Mouse (Mus musculus): ENCODE measurements around the gene Sdcbp2. TPM values are rescaled to one million over a fixed set of nuclear protein-coding genes. Genes with fewer than 3 reads are reported as not detected.

Sdcbp2 gene
- 100 to 1,000 TPM in 1 of 2 experiments, 10 to 100 TPM in 1; 99.8 to 108 TPM for polyA plus RNA-seq (2017; shearing (Covaris generic))

- peak; percentile 62 for ATAC-seq
Measured at GRCm38 (mm10) chr2:151571873-151572700, at the start of gene Sdcbp2. TSS of gene Sdcbp2 (plus strand) at chr2:151572622.

- peak; percentile 63 for ATAC-seq
Measured at GRCm38 (mm10) chr2:151524324-151525041, 47.9 kb upstream of the Sdcbp2 start.

- no peak for ATAC-seq
Measured at GRCm38 (mm10) chr2:151525520-151525919, 46.9 kb upstream of the Sdcbp2 start.

DNA sequence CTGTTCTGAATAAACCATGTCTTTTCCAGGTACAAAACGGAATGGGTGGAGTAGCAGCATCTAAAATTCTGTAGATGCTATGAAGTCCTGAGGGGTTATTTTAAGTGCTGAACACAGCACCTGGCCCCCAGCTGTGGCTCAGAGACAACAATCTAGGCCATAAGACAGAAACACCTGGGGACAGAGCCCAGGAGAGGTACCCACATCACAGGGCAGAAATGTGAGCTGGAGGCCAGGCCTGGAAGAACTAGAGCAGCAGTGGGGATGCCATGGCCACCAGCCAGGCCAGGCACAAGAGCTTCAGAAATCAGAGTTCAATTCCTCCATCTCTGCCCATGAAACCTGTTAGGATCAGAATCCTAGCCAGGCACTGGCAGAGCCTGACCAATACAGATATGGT lies 44.4 kb upstream of the Sdcbp2 start:
- ATAC-seq: no peak

- ATAC-seq: no peak
Measured at GRCm38 (mm10) chr2:151529169-151529568, 43.3 kb upstream of the Sdcbp2 start.

DNA sequence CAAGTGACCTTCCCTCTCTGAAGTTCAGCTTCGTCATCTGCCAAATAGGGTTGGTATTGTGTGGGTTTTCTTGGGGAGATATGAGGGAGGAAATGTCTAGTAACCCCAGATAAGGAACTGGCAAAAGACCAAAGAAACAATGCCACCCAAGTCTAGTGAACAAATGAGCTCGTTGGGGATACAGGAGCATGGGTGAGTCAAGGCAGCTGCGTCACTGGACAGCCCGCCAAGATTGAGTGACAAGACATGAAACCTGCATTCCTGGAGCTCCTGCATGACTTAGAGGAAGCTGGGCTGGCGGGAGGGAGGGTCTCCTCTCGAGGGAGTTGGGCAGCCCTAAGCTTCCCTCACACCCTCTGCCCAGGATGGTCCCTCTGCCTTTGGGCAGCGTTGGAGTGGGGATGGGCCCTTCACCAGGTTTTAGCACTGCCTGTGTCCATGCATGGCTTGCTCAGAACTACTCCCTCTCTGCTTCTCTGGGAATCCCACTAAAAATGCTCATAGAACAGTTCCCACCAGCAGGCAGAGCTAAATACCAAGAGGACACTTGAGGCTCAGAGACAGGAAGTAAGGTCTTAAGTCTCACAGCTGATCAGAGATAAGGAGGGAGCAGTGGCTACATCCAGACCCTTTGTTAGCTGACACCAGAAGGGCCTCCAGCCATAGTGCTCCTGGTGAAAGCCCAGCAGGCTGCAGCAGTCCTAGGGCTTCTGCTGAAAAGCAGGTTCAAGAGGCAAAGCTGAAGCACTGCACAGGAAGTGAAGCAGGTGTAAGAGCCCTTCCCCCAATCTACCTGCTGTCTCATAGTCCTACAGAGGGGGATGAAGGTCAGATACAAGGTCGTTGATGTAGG lies 41.8 kb upstream of the Sdcbp2 start:
- peak; percentile 78 for ATAC-seq

DNA sequence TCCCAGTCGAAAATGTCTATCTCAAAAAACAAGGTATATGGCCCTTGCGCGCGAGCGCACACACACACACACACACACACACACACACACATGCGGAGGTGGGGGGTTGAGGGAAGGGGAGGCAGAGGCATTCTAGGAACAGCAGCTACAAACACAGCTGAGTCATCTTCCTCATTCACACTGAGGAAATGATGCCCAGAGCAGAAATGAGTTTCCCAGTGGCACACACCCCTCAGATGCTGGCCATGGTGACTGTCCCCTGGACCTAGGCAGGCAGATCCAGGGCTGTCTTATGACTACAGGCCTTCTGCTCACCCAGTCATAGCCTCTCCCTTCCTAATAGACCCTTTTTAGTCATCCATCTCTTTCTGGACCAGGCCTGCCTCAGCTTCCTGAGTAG lies 38.8 kb upstream of the Sdcbp2 start:
- no peak for ATAC-seq

GRCm38 (mm10) chr2:151535961-151536617 lies 36.3 kb upstream of the Sdcbp2 start:
- ATAC-seq: peak; percentile 66

- ATAC-seq: peak; percentile 86
Measured at GRCm38 (mm10) chr2:151536618-151536974, 35.8 kb upstream of the Sdcbp2 start.

DNA sequence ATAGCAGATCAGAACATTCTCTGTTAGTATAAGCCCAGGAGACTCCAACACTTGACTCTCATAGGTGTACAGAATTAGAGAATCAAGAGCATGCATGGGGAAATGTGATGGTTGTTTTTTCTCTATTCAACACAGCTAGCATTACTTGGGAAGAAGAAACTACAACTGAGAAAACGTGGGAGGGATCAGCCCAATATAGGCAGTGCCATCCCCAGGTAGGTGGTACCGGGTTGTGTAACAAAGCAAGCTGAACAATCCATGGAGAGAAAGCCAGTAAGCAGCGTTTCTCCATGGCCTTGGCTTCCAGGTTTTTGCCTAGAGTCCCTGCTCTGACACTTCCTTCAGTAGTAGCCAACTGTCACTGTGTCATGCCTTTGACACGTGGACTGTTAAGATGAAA lies 33.8 kb upstream of the Sdcbp2 start:
- ATAC-seq: no peak

DNA sequence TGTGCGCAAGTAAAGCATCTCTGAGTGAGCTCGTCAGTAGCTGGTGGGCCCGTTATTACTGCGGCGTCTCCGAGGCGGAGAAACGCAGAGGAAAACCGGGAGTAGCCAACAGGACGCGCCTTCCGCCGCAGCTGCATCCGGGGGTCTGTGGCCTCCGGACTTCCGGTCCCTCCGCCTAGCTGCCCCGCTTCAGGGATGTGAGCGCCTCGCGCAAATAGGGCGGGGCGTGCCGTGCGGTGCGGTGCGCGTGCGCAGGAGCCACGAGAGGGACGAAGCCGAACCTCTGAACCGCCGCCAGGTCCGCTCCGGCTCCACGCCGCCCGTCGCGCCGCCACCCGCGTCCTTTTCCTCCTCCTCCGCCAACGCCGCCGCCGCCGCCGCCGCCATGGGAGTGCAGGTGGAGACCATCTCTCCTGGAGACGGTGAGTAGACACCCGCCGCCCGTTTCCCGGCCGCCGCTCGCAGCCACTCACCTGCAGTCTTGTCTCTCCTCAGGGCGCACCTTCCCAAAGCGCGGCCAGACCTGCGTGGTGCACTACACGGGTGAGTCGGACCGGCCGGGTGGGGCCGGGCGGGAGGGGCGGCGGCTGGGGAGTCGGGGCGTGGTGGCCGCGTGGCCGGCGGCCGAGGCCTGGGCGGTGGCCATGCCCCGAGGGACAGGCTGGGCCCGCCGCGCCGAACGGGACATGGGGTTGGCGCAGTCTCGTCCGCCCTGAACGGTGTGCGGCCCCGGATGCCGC lies 29.9 kb upstream of the Sdcbp2 start, which contains the start of gene Fkbp1a:
TSS of gene Fkbp1a (plus strand) at position 161 of the 740 bp plus-strand sequence.
- ATAC-seq: peak; percentile 90

- peak; percentile 40 for ATAC-seq
Measured at GRCm38 (mm10) chr2:151543063-151543895, 29.1 kb upstream of the Sdcbp2 start.

DNA sequence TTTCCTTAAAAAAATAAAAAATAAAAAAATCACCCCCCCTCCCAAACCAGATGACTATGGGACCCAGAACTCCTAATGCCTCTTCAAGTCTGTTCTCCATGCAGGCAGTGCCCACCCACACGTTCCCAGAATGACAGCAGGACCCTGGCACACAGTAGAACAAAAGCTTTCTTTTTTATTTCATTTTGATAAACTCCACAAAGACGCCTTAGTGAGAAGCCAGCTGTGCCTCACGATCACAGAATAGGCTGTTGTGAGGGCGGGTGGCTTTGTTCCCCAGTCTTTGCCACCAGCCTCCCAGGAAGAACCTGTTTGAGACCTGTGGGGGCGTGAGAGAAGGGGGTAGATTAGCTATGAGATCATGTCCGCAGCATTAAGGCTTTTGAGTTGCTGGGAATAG lies 27.7 kb upstream of the Sdcbp2 start:
- no peak for ATAC-seq

DNA sequence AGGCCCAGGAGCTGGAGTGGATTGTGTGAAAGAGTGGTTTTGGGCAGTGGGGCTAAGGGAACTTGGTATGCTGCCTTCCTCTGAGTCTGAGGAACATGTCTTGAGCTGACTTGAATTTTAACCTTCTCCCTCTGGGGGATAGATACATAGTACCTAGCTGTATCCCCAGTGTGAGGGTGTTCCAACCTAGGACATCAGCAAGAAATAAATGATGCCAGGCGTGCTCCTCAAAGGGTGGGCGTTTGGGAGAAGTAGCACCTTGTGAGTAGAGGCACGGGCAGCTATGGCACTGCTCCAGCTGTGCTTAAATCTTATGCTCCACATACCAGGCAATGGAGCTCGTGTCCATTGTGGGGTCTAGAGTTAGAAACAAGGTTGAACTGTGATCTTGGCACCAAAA lies 25.9 kb upstream of the Sdcbp2 start:
- no peak for ATAC-seq

DNA sequence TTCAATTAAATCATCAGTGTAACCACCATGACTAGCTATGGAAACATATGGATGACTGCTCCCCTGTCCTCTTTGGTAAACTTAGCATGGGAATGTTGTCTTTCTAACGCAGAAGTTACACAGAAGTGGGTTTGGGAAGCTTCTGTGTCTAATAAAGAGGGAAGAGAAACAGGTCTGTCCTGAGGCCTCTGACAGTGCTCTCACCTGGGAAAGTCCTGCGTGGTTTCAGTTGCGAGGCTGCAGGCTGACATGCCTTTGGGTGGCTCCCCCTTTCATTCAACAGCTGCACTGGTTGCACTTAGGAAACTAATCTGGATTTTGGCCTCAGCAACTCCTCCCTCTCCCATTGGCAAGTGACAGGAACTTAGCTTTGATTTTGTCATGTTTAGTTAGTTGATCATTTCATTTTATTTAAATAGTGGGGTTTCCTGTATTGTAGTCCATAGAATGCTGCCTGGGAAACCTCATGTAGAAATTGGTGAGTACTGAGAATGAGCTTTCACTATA lies 22.8 kb upstream of the Sdcbp2 start:
- no peak for ATAC-seq

DNA sequence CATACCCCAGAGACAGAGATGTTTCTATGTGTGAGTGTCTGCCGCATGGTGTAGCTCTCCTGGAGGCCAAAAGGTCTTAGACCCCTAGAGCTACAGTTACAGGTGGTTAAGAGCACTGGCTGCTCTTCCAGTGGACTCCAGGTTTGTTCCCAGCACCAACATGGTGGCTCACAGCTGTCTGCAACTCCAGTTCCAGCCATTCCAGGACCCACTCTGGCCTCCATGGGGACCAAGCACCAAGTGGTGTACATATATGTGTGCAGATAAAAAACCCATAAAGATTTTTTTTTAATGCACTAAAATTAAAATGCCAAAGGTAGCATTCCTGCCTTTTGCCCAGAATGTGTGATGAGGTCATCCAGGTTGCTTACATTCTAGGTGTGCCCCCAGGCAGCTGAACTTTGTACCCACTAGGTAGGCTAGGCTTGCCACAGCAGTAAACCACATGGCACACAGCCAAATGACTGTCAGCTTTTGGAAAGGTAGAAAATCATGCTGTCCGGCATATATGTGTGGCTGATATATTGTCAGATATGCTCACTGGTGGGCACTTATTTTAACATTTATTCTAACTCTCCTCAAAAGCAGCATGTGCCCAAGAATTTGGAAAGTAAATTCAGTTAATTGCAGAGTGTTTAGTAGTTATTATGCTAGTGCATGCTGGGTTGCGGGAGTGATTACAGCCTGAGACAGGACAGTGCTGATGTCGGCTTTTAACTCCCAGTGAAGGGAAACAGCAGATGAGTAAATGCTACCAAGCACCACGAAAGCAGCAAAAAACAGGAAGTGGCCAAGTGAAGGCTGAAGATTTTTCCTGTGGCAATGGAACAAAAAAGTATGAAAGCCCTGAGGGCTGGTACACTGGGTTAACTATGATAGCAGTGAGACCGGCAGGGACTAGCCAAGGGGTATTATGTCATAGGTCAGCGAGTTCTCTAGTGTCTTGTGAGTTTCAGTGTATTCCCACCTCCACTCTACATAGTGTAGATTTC lies 9.2 kb upstream of the Sdcbp2 start:
- peak; percentile 84 for ATAC-seq

- ATAC-seq: peak; percentile 21
Measured at GRCm38 (mm10) chr2:151564006-151564405, 8.4 kb upstream of the Sdcbp2 start.

- no peak for ATAC-seq
Measured at GRCm38 (mm10) chr2:151564986-151565385, 7.4 kb upstream of the Sdcbp2 start.

DNA sequence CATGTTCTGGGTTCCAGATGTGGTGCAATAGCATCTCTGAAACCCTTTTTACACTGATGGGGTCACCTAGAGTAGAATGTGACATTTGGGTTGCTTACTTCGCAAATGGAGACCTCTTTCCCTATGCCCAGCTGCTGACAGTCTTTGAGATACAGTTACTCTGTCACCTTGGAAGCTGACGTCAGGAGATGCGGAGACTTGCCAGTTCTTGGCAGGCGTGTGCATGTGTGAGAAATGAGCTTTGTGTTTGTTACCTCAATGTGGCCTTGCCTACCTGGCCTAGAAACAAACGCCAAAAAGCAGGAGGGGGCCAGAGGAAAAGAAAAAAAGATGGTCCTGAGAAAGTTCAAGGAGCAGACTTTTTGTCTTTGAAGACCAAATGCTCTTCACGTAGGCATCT lies 5.6 kb upstream of the Sdcbp2 start:
- ATAC-seq: no peak
